Mouse (Mus musculus) intestine, embryonic 16.5 days (tissue): ENCODE measurements around the gene Nudt9. TPM values are rescaled to one million over a fixed set of nuclear protein-coding genes. Genes with fewer than 3 reads are reported as not detected.
A peak's percentile ranks its signal among the peaks of the same experiment; 100 is the strongest.

Experiments used
- ATAC-seq: fragments of 200-750 bp; cut with Nextera tagmentation; 2 replicates; pipeline ENCODE4 v1.8.0; 2017; ENCODE audit warnings: moderate TSS enrichment, moderate library complexity
- H3K27ac ChIP-seq: fragments of 300-500 bp; sonication (generic); 2 replicates; pipeline ENCODE4 v1.5.1; 2014; ENCODE audit warnings: mild to moderate bottlenecking, low read length
- H3K27me3 ChIP-seq: fragments of 300-500 bp; sonication (generic); replicated peaks from 2 replicates; pipeline ENCODE4 v1.6.1; 2014; ENCODE audit warnings: low read length, control low read depth, mixed read lengths; ENCODE audit not compliant: control insufficient read depth, insufficient read depth
- H3K36me3 ChIP-seq: fragments of 300-500 bp; sonication (generic); 2 replicates; pipeline ENCODE4 v1.6.1; 2014; ENCODE audit warnings: low read length, control low read depth; ENCODE audit not compliant: control insufficient read depth, insufficient read depth
- H3K4me1 ChIP-seq: fragments of 300-500 bp; sonication (generic); 2 replicates; pipeline ENCODE4 v1.6.1; 2014; ENCODE audit warnings: low read length, control low read depth, mixed read lengths; ENCODE audit not compliant: control insufficient read depth, insufficient read depth
- H3K4me2 ChIP-seq: fragments of 300-500 bp; sonication (generic); 2 replicates; pipeline ENCODE4 v1.6.1; 2014; ENCODE audit warnings: low read depth, low read length, control low read depth
- H3K4me3 ChIP-seq: fragments of 300-500 bp; sonication (generic); 2 replicates; pipeline ENCODE4 v1.5.1; 2014; ENCODE audit warnings: mild to moderate bottlenecking, low read length
- H3K9ac ChIP-seq: fragments of 300-500 bp; sonication (generic); 2 replicates; pipeline ENCODE4 v1.6.1; 2014; ENCODE audit warnings: low read depth, low read length
- H3K9me3 ChIP-seq: fragments of 300-500 bp; sonication (generic); 2 replicates; pipeline ENCODE4 v1.6.1; 2016; ENCODE audit warnings: low read length, control low read depth; ENCODE audit not compliant: control insufficient read depth
- WGBS: fragments of 180-500 bp; shearing (Covaris S2); extraction: QIAGEN DNeasy Blood & Tissue Kit; methylation state at CpG from one replicate; pipeline ENCODE4 v1.1.7; 2014; 5-methylcytosine and 5-hydroxymethylcytosine counted together
- polyA plus RNA-seq: library from polyadenylated mRNA; unstranded; fragments of >200 nt; fragmentation: Nextera tagmentation; extraction: Ambion mirVana; gene quantifications from 2 replicates; pipeline ENCODE4 v1.2.1, GENCODE M21; 2015

Gene Nudt9
- polyA plus RNA-seq, 1 experiment from 2014 or later: 61.8 TPM

GRCm38 (mm10) chr5:104068751-104069150 lies 22.6 kb downstream of the Nudt9 start:
- ATAC-seq: no peak
- Histone ChIP-seq H3K9ac (no peak overlapping the region), H3K27me3 (no peaks in the 10 kb centered on the region), H3K4me3 (no peak overlapping the region), H3K9me3 (no peaks in the 10 kb centered on the region), H3K4me1 (0 out of 2 replicates have a peak, but pooled peaks cover 2% of the 10 kb centered on the region), H3K27ac (no peak overlapping the region), H3K36me3 (0 out of 2 replicates have a peak, but pooled peaks cover 4% of the 10 kb centered on the region), H3K4me2 (no peak overlapping the region)
- WGBS: 94% methylated on average over 7 of the region's 7 CpGs

- Histone ChIP-seq H3K4me3 (no peak overlapping the region), H3K4me2 (no peak overlapping the region), H3K9me3 (no peaks in the 10 kb centered on the region), H3K9ac (no peak overlapping the region), H3K27ac (no peak overlapping the region), H3K27me3 (no peaks in the 10 kb centered on the region), H3K36me3 (no peaks in the 10 kb centered on the region), H3K4me1 (0 out of 2 replicates have a peak, but pooled peaks cover 2% of the 10 kb centered on the region)
- WGBS: 82% methylated on average over 4 of the region's 4 CpGs
- no peak for ATAC-seq
Measured at GRCm38 (mm10) chr5:104071048-104071447, 24.9 kb downstream of the Nudt9 start.

- no peak overlapping the region for H3K4me2 ChIP-seq
- H3K9ac ChIP-seq: no peak overlapping the region
- WGBS: 31% methylated on average over 6 of the region's 8 CpGs
- H3K9me3 ChIP-seq: no peaks in the 10 kb centered on the region
- peak overlapping the region; percentile 59 for H3K27ac ChIP-seq
- H3K27me3 ChIP-seq: no peaks in the 10 kb centered on the region
- ATAC-seq: peak; percentile 67
- H3K36me3 ChIP-seq: no peaks in the 10 kb centered on the region
- H3K4me3 ChIP-seq: no peak overlapping the region
- 0 out of 2 replicates have a peak, but pooled peaks cover 8% of the 10 kb centered on the region for H3K4me1 ChIP-seq
Measured at GRCm38 (mm10) chr5:104072272-104072886, 26.3 kb downstream of the Nudt9 start.

GRCm38 (mm10) chr5:104073602-104074001 lies 27.5 kb downstream of the Nudt9 start:
- no peak overlapping the region for H3K9ac ChIP-seq
- no peak overlapping the region for H3K27ac ChIP-seq
- 94% methylated on average over 5 of the region's 5 CpGs for WGBS
- H3K4me1 ChIP-seq: 0 out of 2 replicates have a peak, but pooled peaks cover 8% of the 10 kb centered on the region
- peak; percentile 51; the same call in 1 of the 2 replicates for ATAC-seq
- no peak overlapping the region for H3K4me2 ChIP-seq
- no peaks in the 10 kb centered on the region for H3K9me3 ChIP-seq
- H3K27me3 ChIP-seq: no peaks in the 10 kb centered on the region
- H3K36me3 ChIP-seq: no peaks in the 10 kb centered on the region
- H3K4me3 ChIP-seq: no peak overlapping the region

- peak; percentile 72 for ATAC-seq
- 29% methylated on average over 12 of the region's 12 CpGs for WGBS
Measured at GRCm38 (mm10) chr5:104074388-104074787, 28.3 kb downstream of the Nudt9 start.

GRCm38 (mm10) chr5:104076361-104076760 lies 30.3 kb downstream of the Nudt9 start:
- H3K9ac ChIP-seq: no peak overlapping the region
- H3K4me2 ChIP-seq: 0 out of 2 replicates have a peak overlapping the region, but pooled peaks have one; percentile 7
- peak; percentile 36; the same call in 1 of the 2 replicates for ATAC-seq
- H3K27ac ChIP-seq: no peak overlapping the region
- H3K27me3 ChIP-seq: no peaks in the 10 kb centered on the region
- H3K9me3 ChIP-seq: no peaks in the 10 kb centered on the region
- H3K4me3 ChIP-seq: no peak overlapping the region
- H3K4me1 ChIP-seq: 0 out of 2 replicates have a peak, but pooled peaks cover 8% of the 10 kb centered on the region
- H3K36me3 ChIP-seq: no peaks in the 10 kb centered on the region
- 32% methylated on average over 10 of the region's 10 CpGs for WGBS

More at GRCm38 (mm10) chr5:104074388-104074787, 28.3 kb downstream of the Nudt9 start:
- Histone ChIP-seq H3K4me3 (0 out of 2 replicates have a peak overlapping the region, but pooled peaks have one; percentile 13), H3K4me2 (peak overlapping the region; percentile 38), H3K9me3 (no peaks in the 10 kb centered on the region), H3K9ac (no peak overlapping the region), H3K27me3 (no peaks in the 10 kb centered on the region), H3K4me1 (0 out of 2 replicates have a peak, but pooled peaks cover 8% of the 10 kb centered on the region), H3K36me3 (no peaks in the 10 kb centered on the region), H3K27ac (no peak overlapping the region)

GRCm38 (mm10) chr5:104077508-104077907 lies 31.4 kb downstream of the Nudt9 start, which contains the start of gene Gm17660:
Gene Gm17660 (minus strand): TSS chr5:104077608.
- Histone ChIP-seq H3K9me3 (no peaks in the 10 kb centered on the region), H3K27me3 (no peaks in the 10 kb centered on the region), H3K27ac (no peak within 1 kb of the TSS), H3K9ac (no peak within 1 kb of the TSS), H3K36me3 (no peaks in the 10 kb centered on the region), H3K4me1 (0 out of 2 replicates have a peak, but pooled peaks cover 8% of the 10 kb centered on the region), H3K4me2 (0 out of 2 replicates have a peak within 1 kb of the TSS, but pooled peaks have one; percentile 7), H3K4me3 (no peak within 1 kb of the TSS)
- ATAC-seq: no peak
- WGBS: 87% methylated on average over 7 of the region's 7 CpGs

- Histone ChIP-seq H3K9me3 (no peaks in the 10 kb centered on the region), H3K27ac (no peak overlapping the region), H3K4me2 (no peak overlapping the region), H3K4me1 (0 out of 2 replicates have a peak, but pooled peaks cover 5% of the 10 kb centered on the region), H3K36me3 (no peaks in the 10 kb centered on the region), H3K4me3 (no peak overlapping the region), H3K27me3 (no peaks in the 10 kb centered on the region), H3K9ac (no peak overlapping the region)
- 91% methylated on average over 6 of the region's 6 CpGs for WGBS
- ATAC-seq: no peak
Measured at GRCm38 (mm10) chr5:104080736-104081135, 34.6 kb downstream of the Nudt9 start.

- no peak overlapping the region for H3K4me2 ChIP-seq
- no peak overlapping the region for H3K9ac ChIP-seq
- WGBS: 86% methylated on average over 9 of the region's 9 CpGs
- H3K4me1 ChIP-seq: no peaks in the 10 kb centered on the region
- H3K9me3 ChIP-seq: no peaks in the 10 kb centered on the region
- H3K27ac ChIP-seq: no peak overlapping the region
- no peak overlapping the region for H3K4me3 ChIP-seq
- no peaks in the 10 kb centered on the region for H3K27me3 ChIP-seq
- H3K36me3 ChIP-seq: peaks cover 4% of the 10 kb centered on the region
- no peak for ATAC-seq
Measured at GRCm38 (mm10) chr5:104085366-104085765, 39.3 kb downstream of the Nudt9 start.
